Mouse (Mus musculus): ENCODE measurements around the gene T. TPM values are rescaled to one million over a fixed set of nuclear protein-coding genes. Genes with fewer than 3 reads are reported as not detected.

Gene T
- polyA plus RNA-seq, 1 experiment from 2014 or later = 0.12 TPM

GRCm38 (mm10) chr17:8479493-8480128, 45.4 kb downstream of the T start:
- Histone ChIP-seq H3K27me3 (no peaks in the 10 kb centered on the region), H3K4me1 (replicated peaks) (no peaks in the 10 kb centered on the region), H3K4me3 (no peak overlapping the region), H3K36me3 (no peaks in the 10 kb centered on the region), H3K4me2 (no peak overlapping the region), H3K9me3 (no peaks in the 10 kb centered on the region), H3K27ac (replicated peaks) (no peak overlapping the region), H3K9ac (no peak overlapping the region)
- 89% methylated on average over 9 of the region's 9 CpGs for WGBS
- no peak for ATAC-seq (ENCODE audit: low FRiP score, low read depth)

DNA sequence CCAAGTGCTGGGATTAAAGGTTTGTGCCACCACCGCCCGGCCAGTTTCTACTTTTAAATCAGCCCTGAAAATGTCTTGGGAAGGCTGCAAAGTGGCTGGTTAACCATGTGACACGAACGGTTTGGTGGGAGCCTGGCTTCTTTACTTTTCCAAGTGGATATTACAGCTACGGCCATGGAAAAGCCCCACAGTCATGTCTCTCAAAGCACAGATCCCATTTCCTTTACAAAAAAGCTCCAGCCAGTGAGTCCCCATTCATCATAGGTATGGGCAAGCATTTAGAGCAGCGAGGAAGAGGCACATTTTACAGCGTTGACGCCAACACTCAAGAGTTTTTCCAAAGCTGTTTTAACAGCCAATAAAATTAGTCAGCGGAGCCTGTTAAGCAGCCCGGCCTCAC, 47.6 kb downstream of the T start:
- Histone ChIP-seq H3K4me2 (no peak overlapping the region), H3K27ac (replicated peaks) (no peak overlapping the region), H3K27me3 (no peaks in the 10 kb centered on the region), H3K4me3 (no peak overlapping the region), H3K36me3 (no peaks in the 10 kb centered on the region), H3K4me1 (replicated peaks) (no peaks in the 10 kb centered on the region), H3K9me3 (no peaks in the 10 kb centered on the region), H3K9ac (no peak overlapping the region)
- ATAC-seq (ENCODE audit: low FRiP score, low read depth) = no peak
- WGBS = 88% methylated on average over 10 of the region's 10 CpGs

DNA sequence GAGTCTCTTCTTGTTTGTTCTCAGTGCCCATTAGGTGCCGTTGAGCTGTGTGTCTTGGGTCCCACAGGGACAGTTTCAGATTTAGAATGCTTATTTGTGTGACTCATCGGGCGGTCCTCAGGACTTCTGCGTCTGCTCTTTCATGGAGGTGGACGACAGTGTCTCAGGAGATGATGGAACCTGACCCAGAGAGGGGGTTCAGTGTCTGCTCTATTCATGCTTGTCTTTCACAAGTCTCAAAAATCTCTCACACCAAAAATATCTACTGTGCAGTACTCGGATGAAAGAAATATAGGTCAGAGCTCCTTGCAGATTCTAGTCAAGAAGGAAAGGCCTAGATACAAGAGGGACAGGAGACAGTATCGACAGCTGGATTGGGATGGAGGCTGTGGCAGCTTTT, 48.7 kb downstream of the T start:
- 89% methylated on average over 7 of the region's 7 CpGs for WGBS
- no peak for ATAC-seq (ENCODE audit: low FRiP score, low read depth)
- Histone ChIP-seq H3K27me3 (no peaks in the 10 kb centered on the region), H3K9ac (no peak overlapping the region), H3K4me2 (no peak overlapping the region), H3K9me3 (no peaks in the 10 kb centered on the region), H3K36me3 (no peaks in the 10 kb centered on the region), H3K27ac (replicated peaks) (no peak overlapping the region), H3K4me3 (no peak overlapping the region), H3K4me1 (replicated peaks) (no peaks in the 10 kb centered on the region)

- Histone ChIP-seq H3K9ac (no peak overlapping the region), H3K4me1 (replicated peaks) (no peaks in the 10 kb centered on the region), H3K27me3 (no peaks in the 10 kb centered on the region), H3K27ac (replicated peaks) (no peak overlapping the region), H3K4me2 (no peak overlapping the region), H3K4me3 (no peak overlapping the region), H3K36me3 (no peaks in the 10 kb centered on the region), H3K9me3 (no peaks in the 10 kb centered on the region)
- WGBS = 76% methylated on average over 3 of the region's 3 CpGs
- no peak for ATAC-seq (ENCODE audit: low FRiP score, low read depth)
Observed at GRCm38 (mm10) chr17:8484246-8484645, 50.0 kb downstream of the T start.

- no peak for ATAC-seq (ENCODE audit: low FRiP score, low read depth)
- Histone ChIP-seq H3K27ac (replicated peaks) (no peak overlapping the region), H3K36me3 (no peaks in the 10 kb centered on the region), H3K9ac (no peak overlapping the region), H3K27me3 (no peaks in the 10 kb centered on the region), H3K9me3 (no peaks in the 10 kb centered on the region), H3K4me2 (no peak overlapping the region), H3K4me3 (no peak overlapping the region), H3K4me1 (replicated peaks) (no peaks in the 10 kb centered on the region)
Observed at GRCm38 (mm10) chr17:8485146-8485545, 50.9 kb downstream of the T start.

- Histone ChIP-seq H3K36me3 (no peaks in the 10 kb centered on the region), H3K9me3 (no peaks in the 10 kb centered on the region), H3K27me3 (no peaks in the 10 kb centered on the region), H3K27ac (replicated peaks) (no peak overlapping the region), H3K4me3 (no peak overlapping the region), H3K9ac (no peak overlapping the region), H3K4me1 (replicated peaks) (no peaks in the 10 kb centered on the region), H3K4me2 (peak overlapping the region; percentile 7)
- 59% methylated on average over 12 of the region's 12 CpGs for WGBS
- no peak for ATAC-seq (ENCODE audit: low FRiP score, low read depth)
Observed at GRCm38 (mm10) chr17:8487824-8488223, 53.6 kb downstream of the T start.

GRCm38 (mm10) chr17:8490971-8491370, 56.7 kb downstream of the T start:
- 91% methylated on average over 5 of the region's 5 CpGs for WGBS
- no peaks in the 10 kb centered on the region for H3K9me3 ChIP-seq
- H3K27me3 ChIP-seq = no peaks in the 10 kb centered on the region
- H3K27ac ChIP-seq (replicated peaks) = no peak overlapping the region
- H3K4me1 ChIP-seq (replicated peaks) = no peaks in the 10 kb centered on the region
- ATAC-seq (ENCODE audit: low FRiP score, low read depth) = no peak
- H3K36me3 ChIP-seq = no peaks in the 10 kb centered on the region
- H3K9ac ChIP-seq = no peak overlapping the region
- H3K4me2 ChIP-seq = no peak overlapping the region
- no peak overlapping the region for H3K4me3 ChIP-seq

Other genes starting within 250 kb of the T start
- gene Ccr6, start 198.4 kb upstream of the T start, polyA plus RNA-seq (2015; fragmentation: Nextera tagmentation; extraction: Ambion mirVana) = not detected in 2 replicates
- gene Mpc1, start 151.5 kb upstream of the T start, polyA plus RNA-seq (2015; fragmentation: Nextera tagmentation; extraction: Ambion mirVana) = 341 and 365 TPM in 2 replicates
- gene Sft2d1, start 123.3 kb upstream of the T start, polyA plus RNA-seq (2015; fragmentation: Nextera tagmentation; extraction: Ambion mirVana) = 173 and 188 TPM in 2 replicates
- gene Prr18, start 97.0 kb upstream of the T start, polyA plus RNA-seq (2015; fragmentation: Nextera tagmentation; extraction: Ambion mirVana) = 18.4 and 23.1 TPM in 2 replicates
- gene T2, start 78.4 kb upstream of the T start, polyA plus RNA-seq (2015; fragmentation: Nextera tagmentation; extraction: Ambion mirVana) = 0.54 and 0.58 TPM in 2 replicates
- 12.8 and 13.0 TPM in 2 replicates for gene Pde10a, start 90.9 kb downstream of the T start, polyA plus RNA-seq (2015; fragmentation: Nextera tagmentation; extraction: Ambion mirVana)
- not detected in 2 replicates for gene Gm17087, start 132.5 kb downstream of the T start, polyA plus RNA-seq (2015; fragmentation: Nextera tagmentation; extraction: Ambion mirVana)